Mouse (Mus musculus): ENCODE measurements around the gene Nadsyn1. TPM values are rescaled to one million over a fixed set of nuclear protein-coding genes. Genes with fewer than 3 reads are reported as not detected.

Gene Nadsyn1
- total and polyA plus RNA-seq, 3 experiments = 4.5 to 11.9 (median 10.3) TPM

GRCm38 (mm10) chr7:143753990-143754715, 68.5 kb downstream of the Nadsyn1 start:
- Histone ChIP-seq H3K9me3 (replicated peaks) (no peaks in the 10 kb centered on the region), H3K36me3 (replicated peaks) (no peaks in the 10 kb centered on the region), H3K4me3 (ENCODE audit: low read depth, low read length) (no peak overlapping the region), H3K27me3 (ENCODE audit: insufficient read depth, low read length) (peaks cover 45% of the 10 kb centered on the region), H3K4me1 (ENCODE audit: insufficient read depth, low read depth, low read length) (peaks cover 5% of the 10 kb centered on the region; the same call in 1 of the 2 replicates)
- DNase-seq (ENCODE audit: low spot score) (peak; percentile 20), ATAC-seq (ENCODE audit: extremely low read depth, insufficient number of reproducible peaks, low FRiP score, poor library complexity, severe bottlenecking) (no peak)
- TF ChIP-seq CTCF (IDR thresholded peaks at IDR 0.05; ENCODE audit: low read depth, low read length) (peak; percentile 60; the same call in 1 of the 2 replicates), GATA1 (IDR thresholded peaks at IDR 0.05; ENCODE audit: borderline replicate concordance, low read length) (no peak)

- H3K4me1 ChIP-seq (ENCODE audit: insufficient read depth, low read depth, low read length) = peaks cover 5% of the 10 kb centered on the region; the same call in 1 of the 2 replicates
- no peaks in the 10 kb centered on the region for H3K36me3 ChIP-seq (replicated peaks)
- ATAC-seq (ENCODE audit: extremely low read depth, insufficient number of reproducible peaks, low FRiP score, poor library complexity, severe bottlenecking) (no peak), DNase-seq (ENCODE audit: low spot score) (no peak)
- peaks cover 49% of the 10 kb centered on the region for H3K27me3 ChIP-seq (ENCODE audit: insufficient read depth, low read length)
- TF ChIP-seq CTCF (IDR thresholded peaks at IDR 0.05; ENCODE audit: low read depth, low read length) = no peak
- no peaks in the 10 kb centered on the region for H3K9me3 ChIP-seq (replicated peaks)
- no peak overlapping the region for H3K4me3 ChIP-seq (ENCODE audit: low read depth, low read length)
Observed at GRCm38 (mm10) chr7:143752606-143753005, 70.0 kb downstream of the Nadsyn1 start.

- no peak for ATAC-seq (ENCODE audit: extremely low read depth, insufficient number of reproducible peaks, low FRiP score, poor library complexity, severe bottlenecking)
- TF ChIP-seq TAL1 (conservative IDR thresholded peaks at IDR 0.05; ENCODE audit: low read depth, low read length) (no peak), CTCF (IDR thresholded peaks at IDR 0.05; ENCODE audit: low read depth, low read length) (no peak)
- Histone ChIP-seq H3K4me1 (ENCODE audit: insufficient read depth, low read depth, low read length) (peaks cover 4% of the 10 kb centered on the region; the same call in 1 of the 2 replicates), H3K4me3 (ENCODE audit: low read depth, low read length) (no peak overlapping the region; the same call in 1 of the 2 replicates), H3K9me3 (replicated peaks) (no peaks in the 10 kb centered on the region), H3K36me3 (replicated peaks) (no peaks in the 10 kb centered on the region), H3K27me3 (ENCODE audit: insufficient read depth, low read length) (peaks cover 47% of the 10 kb centered on the region)
- DNase-seq (ENCODE audit: low spot score) = no peak
Observed at GRCm38 (mm10) chr7:143752056-143752455, 70.6 kb downstream of the Nadsyn1 start.

GRCm38 (mm10) chr7:143751380-143751779, 71.3 kb downstream of the Nadsyn1 start:
- DNase-seq (ENCODE audit: low spot score) = no peak
- no peaks in the 10 kb centered on the region for H3K9me3 ChIP-seq (replicated peaks)
- no peak for TF ChIP-seq POLR2AphosphoS5 (IDR thresholded peaks at IDR 0.05; ENCODE audit: insufficient replicate concordance, low read depth, low read length)
- H3K36me3 ChIP-seq (replicated peaks) = no peaks in the 10 kb centered on the region
- no peak overlapping the region for H3K4me3 ChIP-seq (ENCODE audit: low read depth, low read length)
- H3K4me1 ChIP-seq (ENCODE audit: insufficient read depth, low read depth, low read length) = no peaks in the 10 kb centered on the region
- H3K27me3 ChIP-seq (ENCODE audit: insufficient read depth, low read length) = peaks cover 44% of the 10 kb centered on the region
- no peak for ATAC-seq (ENCODE audit: extremely low read depth, insufficient number of reproducible peaks, low FRiP score, poor library complexity, severe bottlenecking)

- Histone ChIP-seq H3K36me3 (replicated peaks) (no peaks in the 10 kb centered on the region), H3K27me3 (ENCODE audit: insufficient read depth, low read length) (peaks cover 30% of the 10 kb centered on the region), H3K4me1 (ENCODE audit: insufficient read depth, low read depth, low read length) (no peaks in the 10 kb centered on the region), H3K9me3 (replicated peaks) (no peaks in the 10 kb centered on the region), H3K4me3 (ENCODE audit: low read depth, low read length) (no peak overlapping the region)
- no peak for ATAC-seq (ENCODE audit: extremely low read depth, insufficient number of reproducible peaks, low FRiP score, poor library complexity, severe bottlenecking)
- DNase-seq (ENCODE audit: low spot score) = no peak
- TF ChIP-seq TAL1 (conservative IDR thresholded peaks at IDR 0.05; ENCODE audit: low read depth, low read length) (no peak), CTCF (IDR thresholded peaks at IDR 0.05; ENCODE audit: low read depth, low read length) (no peak), POLR2AphosphoS5 (IDR thresholded peaks at IDR 0.05; ENCODE audit: insufficient replicate concordance, low read depth, low read length) (no peak), GATA2 (IDR thresholded peaks at IDR 0.05; ENCODE audit: borderline replicate concordance, low read depth, low read length) (no peak), GATA1 (IDR thresholded peaks at IDR 0.05; ENCODE audit: borderline replicate concordance, low read length) (no peak)
Observed at GRCm38 (mm10) chr7:143749045-143749444, 73.6 kb downstream of the Nadsyn1 start.

GRCm38 (mm10) chr7:143748041-143748868, 74.4 kb downstream of the Nadsyn1 start:
- Histone ChIP-seq H3K27me3 (ENCODE audit: insufficient read depth, low read length) (peaks cover 27% of the 10 kb centered on the region), H3K4me3 (ENCODE audit: low read depth, low read length) (no peak overlapping the region), H3K9me3 (replicated peaks) (no peaks in the 10 kb centered on the region), H3K4me1 (ENCODE audit: insufficient read depth, low read depth, low read length) (no peaks in the 10 kb centered on the region), H3K36me3 (replicated peaks) (no peaks in the 10 kb centered on the region)
- DNase-seq (ENCODE audit: low spot score) (no peak), ATAC-seq (ENCODE audit: extremely low read depth, insufficient number of reproducible peaks, low FRiP score, poor library complexity, severe bottlenecking) (no peak)
- TF ChIP-seq GATA2 (IDR thresholded peaks at IDR 0.05; ENCODE audit: borderline replicate concordance, low read depth, low read length) (no peak), GATA1 (IDR thresholded peaks at IDR 0.05; ENCODE audit: borderline replicate concordance, low read length) (no peak), POLR2AphosphoS5 (IDR thresholded peaks at IDR 0.05; ENCODE audit: insufficient replicate concordance, low read depth, low read length) (no peak), CTCF (IDR thresholded peaks at IDR 0.05; ENCODE audit: low read depth, low read length) (no peak), TAL1 (conservative IDR thresholded peaks at IDR 0.05; ENCODE audit: low read depth, low read length) (no peak)

Other genes with a start within 250 kb of the Nadsyn1 start
- 58.2 and 74.8 TPM in 2 replicates for gene Cars, start 222.8 kb downstream of the Nadsyn1 start, total RNA-seq (2014; fragmentation: Nextera tagmentation)
- 41.3 and 54.5 TPM in 2 replicates for gene Cars, start 222.8 kb downstream of the Nadsyn1 start, total RNA-seq (2017)
- 46.4 and 80.5 TPM in 2 replicates for gene Cars, start 222.8 kb downstream of the Nadsyn1 start, polyA plus RNA-seq (2012)
- 0.38 TPM in 1 of 2 replicates, not detected in the other for gene Tnfrsf26, start 194.1 kb downstream of the Nadsyn1 start, total RNA-seq (2014; fragmentation: Nextera tagmentation)
- gene Tnfrsf26, start 194.1 kb downstream of the Nadsyn1 start, total RNA-seq (2017) = 0.17 and 0.38 TPM in 2 replicates
- not detected in 2 replicates for gene Tnfrsf26, start 194.1 kb downstream of the Nadsyn1 start, polyA plus RNA-seq (2012)
- gene Tnfrsf22, start 173.2 kb downstream of the Nadsyn1 start, total RNA-seq (2014; fragmentation: Nextera tagmentation) = not detected in 2 replicates
- 0.11 and 0.12 TPM in 2 replicates for gene Tnfrsf22, start 173.2 kb downstream of the Nadsyn1 start, total RNA-seq (2017)
- not detected in 2 replicates for gene Tnfrsf22, start 173.2 kb downstream of the Nadsyn1 start, polyA plus RNA-seq (2012)
- not detected in 2 replicates for gene Tnfrsf23, start 137.0 kb downstream of the Nadsyn1 start, total RNA-seq (2014; fragmentation: Nextera tagmentation)
- 0.16 and 0.17 TPM in 2 replicates for gene Tnfrsf23, start 137.0 kb downstream of the Nadsyn1 start, total RNA-seq (2017)
- not detected in 2 replicates for gene Tnfrsf23, start 137.0 kb downstream of the Nadsyn1 start, polyA plus RNA-seq (2012)
- not detected in 2 replicates for gene Osbpl5, start 65.9 kb downstream of the Nadsyn1 start, total RNA-seq (2014; fragmentation: Nextera tagmentation)
- 0.12 and 0.60 TPM in 2 replicates for gene Osbpl5, start 65.9 kb downstream of the Nadsyn1 start, total RNA-seq (2017)
- 0.01 TPM in 1 of 2 replicates, not detected in the other for gene Osbpl5, start 65.9 kb downstream of the Nadsyn1 start, polyA plus RNA-seq (2012)
- not detected in 2 replicates for gene Mrgprg, start 55.9 kb downstream of the Nadsyn1 start, total RNA-seq (2014; fragmentation: Nextera tagmentation)
- 0.06 and 0.16 TPM in 2 replicates for gene Mrgprg, start 55.9 kb downstream of the Nadsyn1 start, total RNA-seq (2017)
- not detected in 2 replicates for gene Mrgprg, start 55.9 kb downstream of the Nadsyn1 start, polyA plus RNA-seq (2012)
- gene Mrgpre, start 38.3 kb downstream of the Nadsyn1 start, total RNA-seq (2014; fragmentation: Nextera tagmentation) = not detected in 2 replicates
- gene Mrgpre, start 38.3 kb downstream of the Nadsyn1 start, total RNA-seq (2017) = under 0.01 TPM in 1 of 2 replicates, not detected in the other
- not detected in 2 replicates for gene Mrgpre, start 38.3 kb downstream of the Nadsyn1 start, polyA plus RNA-seq (2012)
- gene Dhcr7, start 296 bp upstream of the Nadsyn1 start, total RNA-seq (2014; fragmentation: Nextera tagmentation) = 83.0 and 83.2 TPM in 2 replicates
- 15.7 and 16.3 TPM in 2 replicates for gene Dhcr7, start 296 bp upstream of the Nadsyn1 start, total RNA-seq (2017)
- gene Dhcr7, start 296 bp upstream of the Nadsyn1 start, polyA plus RNA-seq (2012) = 11.0 and 20.6 TPM in 2 replicates
- gene Gm498, start 44.0 kb upstream of the Nadsyn1 start, total RNA-seq (2014; fragmentation: Nextera tagmentation) = not detected in 2 replicates
- not detected in 2 replicates for gene Gm498, start 44.0 kb upstream of the Nadsyn1 start, total RNA-seq (2017)
- 0.07 and 0.08 TPM in 2 replicates for gene Gm498, start 44.0 kb upstream of the Nadsyn1 start, polyA plus RNA-seq (2012)
- gene Shank2, start 179.1 kb upstream of the Nadsyn1 start, total RNA-seq (2014; fragmentation: Nextera tagmentation) = not detected in 2 replicates
- gene Shank2, start 179.1 kb upstream of the Nadsyn1 start, total RNA-seq (2017) = under 0.01 and 0.05 TPM in 2 replicates
- gene Shank2, start 179.1 kb upstream of the Nadsyn1 start, polyA plus RNA-seq (2012) = not detected in 2 replicates

Data from G1E (cell line).